Mouse (Mus musculus): ENCODE data around the gene Lhx8.

DNA sequence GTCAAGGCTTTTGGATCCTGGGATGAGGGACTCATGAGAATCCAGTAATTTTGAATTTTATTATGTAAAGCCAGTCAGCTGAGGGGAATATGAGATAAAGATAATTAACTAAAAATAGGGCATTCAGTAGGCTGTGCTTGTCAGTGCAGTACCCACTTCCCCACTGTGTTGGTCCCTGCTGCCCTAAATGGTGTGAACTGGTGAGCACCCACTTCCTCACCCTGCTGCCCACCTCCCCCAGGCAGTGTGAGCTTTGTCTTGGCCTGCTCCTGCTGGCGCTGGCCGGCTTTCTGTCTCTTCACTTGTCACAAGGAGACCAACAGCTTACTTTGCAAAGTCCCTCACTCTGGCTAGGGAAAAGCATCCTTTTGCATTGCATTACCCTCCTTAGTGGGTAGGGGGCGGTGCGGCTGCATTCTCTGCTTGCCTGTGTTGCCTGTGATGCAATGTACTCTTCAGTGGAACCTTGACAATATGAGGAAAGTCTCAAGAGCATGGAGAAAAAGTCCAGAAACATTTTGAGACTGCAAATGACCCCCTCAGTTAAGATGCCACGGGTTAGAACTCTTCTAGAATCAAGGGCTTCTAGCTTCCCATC lies 12.7 kb downstream of the Lhx8 start:
- TF ChIP-seq POLR2A (IDR thresholded peaks at IDR 0.05; ENCODE audit: insufficient read length, low read depth), result no peak
- no peak for TF ChIP-seq E2F4 (IDR thresholded peaks at IDR 0.05; ENCODE audit: insufficient read depth)
- TF ChIP-seq SRF (IDR thresholded peaks at IDR 0.05; ENCODE audit: control insufficient read depth, insufficient read length, low read depth), result no peak
- TF ChIP-seq CEBPB (IDR thresholded peaks at IDR 0.05; ENCODE audit: insufficient read depth, poor library complexity, severe bottlenecking), result no peak
- no peak for TF ChIP-seq TCF12 (IDR thresholded peaks at IDR 0.05; ENCODE audit: insufficient read depth, poor library complexity, severe bottlenecking)

Measured in myocyte (in vitro differentiated cells).